Mouse (Mus musculus) midbrain, postnatal 0 days (tissue): ENCODE data around the gene Ube2l6. TPM values are rescaled to one million over a fixed set of nuclear protein-coding genes. Genes with fewer than 3 reads are reported as not detected.

Experiments
- ATAC-seq: fragments of 200-750 bp; cut with Nextera tagmentation; 2 replicates; pipeline ENCODE4 v1.8.0; 2017; ENCODE audit warnings: moderate number of reproducible peaks, mild to moderate bottlenecking, moderate TSS enrichment, moderate library complexity; ENCODE audit not compliant: low FRiP score
- DNase-seq: peaks from one replicate; pipeline ENCODE4 v3.0.0-alpha.2; 2015; ENCODE audit warnings: low spot score
- H3K27ac ChIP-seq: fragments of 300-500 bp; sonication (generic); 2 replicates; pipeline ENCODE4 v1.5.1; 2014; ENCODE audit warnings: low read depth, mild to moderate bottlenecking, low read length, mixed read lengths
- H3K27me3 ChIP-seq: fragments of 300-500 bp; sonication (generic); 2 replicates; pipeline ENCODE4 v1.6.1; 2014; ENCODE audit warnings: low read length, control low read depth, mixed read lengths; ENCODE audit not compliant: insufficient read depth
- H3K36me3 ChIP-seq: fragments of 300-500 bp; sonication (generic); 2 replicates; pipeline ENCODE4 v1.6.1; 2014; ENCODE audit warnings: low read length, control low read depth, mixed read lengths; ENCODE audit not compliant: insufficient read depth
- H3K4me1 ChIP-seq: fragments of 300-500 bp; sonication (generic); 2 replicates; pipeline ENCODE4 v1.6.1; 2014; ENCODE audit warnings: mild to moderate bottlenecking, control low read depth, antibody characterized with exemption, low read length, mixed read lengths; ENCODE audit not compliant: insufficient read depth
- H3K4me2 ChIP-seq: fragments of 300-500 bp; sonication (generic); 2 replicates; pipeline ENCODE4 v1.6.1; 2014; ENCODE audit warnings: low read depth, mild to moderate bottlenecking, low read length, mixed read lengths; ENCODE audit not compliant: poor library complexity, severe bottlenecking
- H3K4me3 ChIP-seq: fragments of 300-500 bp; sonication (generic); 2 replicates; pipeline ENCODE4 v1.5.1; 2014; ENCODE audit warnings: low read depth, mild to moderate bottlenecking, low read length, moderate library complexity
- H3K9ac ChIP-seq: fragments of 300-500 bp; sonication (generic); replicated peaks from 2 replicates; pipeline ENCODE4 v1.6.1; 2014; ENCODE audit warnings: mild to moderate bottlenecking, low read length, moderate library complexity, mixed read lengths; ENCODE audit not compliant: poor library complexity, severe bottlenecking
- H3K9me3 ChIP-seq: fragments of 300-500 bp; sonication (generic); 2 replicates; pipeline ENCODE4 v1.6.1; 2016; ENCODE audit warnings: low read length, control low read depth
- CTCF ChIP-seq: IDR thresholded peaks from 2 replicates; pipeline ENCODE4 v1.5.1; 2016; ENCODE audit warnings: antibody characterized with exemption, mild to moderate bottlenecking
- WGBS: fragments of 180-500 bp; shearing (Covaris S2); extraction: QIAGEN DNeasy Blood & Tissue Kit; methylation state at CpG from one replicate; pipeline ENCODE4 v1.1.7; 2014; 5-methylcytosine and 5-hydroxymethylcytosine counted together
- polyA plus RNA-seq: library from polyadenylated mRNA; unstranded; fragments of >200 nt; fragmentation: Nextera tagmentation; extraction: Ambion mirVana; gene quantifications from 2 replicates; pipeline ENCODE4 v1.2.1, GENCODE M21; 2015
- total RNA-seq: library from RNA; depleted of rRNA; stranded (reverse); fragments of >200 nt; gene quantifications from 2 replicates; pipeline ENCODE4 v1.2.3, GENCODE M21; 2014

Ube2l6 gene
- total and polyA plus RNA-seq, 2 experiments from 2014 or later, result 14.0 to 15.1 TPM

DNA sequence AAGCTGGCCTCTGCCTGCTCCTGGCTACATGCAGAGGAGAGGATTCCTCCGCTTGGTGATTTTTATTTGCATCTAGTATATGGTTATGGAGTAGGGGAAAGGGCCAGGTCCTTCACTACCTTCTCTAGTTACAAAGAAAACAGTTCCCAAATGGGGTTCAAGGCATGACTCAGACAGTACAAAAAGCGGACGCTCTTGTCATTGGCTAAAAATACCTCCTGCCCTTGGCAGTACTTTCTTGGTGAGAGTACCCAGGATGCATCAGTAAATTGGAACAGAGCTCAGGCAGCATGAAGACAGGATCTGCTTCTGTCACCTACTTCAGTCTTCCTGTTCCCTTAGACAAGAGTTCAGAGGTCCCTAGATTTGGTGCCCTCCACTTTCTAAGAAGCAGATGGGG, 21.2 kb downstream of the Ube2l6 start:
- ATAC-seq, result no peak
- peaks cover 5% of the 10 kb centered on the region; the same call in 1 of the 2 replicates for H3K27me3 ChIP-seq
- H3K9me3 ChIP-seq, result no peaks in the 10 kb centered on the region
- 82% methylated on average over 3 of the region's 3 CpGs for WGBS
- no peak overlapping the region for H3K4me2 ChIP-seq
- H3K9ac ChIP-seq, result no peak overlapping the region
- TF ChIP-seq CTCF, result no peak
- H3K27ac ChIP-seq, result no peak overlapping the region
- H3K4me3 ChIP-seq, result no peak overlapping the region
- no peaks in the 10 kb centered on the region for H3K4me1 ChIP-seq
- DNase-seq, result no peak
- H3K36me3 ChIP-seq, result no peaks in the 10 kb centered on the region

DNA sequence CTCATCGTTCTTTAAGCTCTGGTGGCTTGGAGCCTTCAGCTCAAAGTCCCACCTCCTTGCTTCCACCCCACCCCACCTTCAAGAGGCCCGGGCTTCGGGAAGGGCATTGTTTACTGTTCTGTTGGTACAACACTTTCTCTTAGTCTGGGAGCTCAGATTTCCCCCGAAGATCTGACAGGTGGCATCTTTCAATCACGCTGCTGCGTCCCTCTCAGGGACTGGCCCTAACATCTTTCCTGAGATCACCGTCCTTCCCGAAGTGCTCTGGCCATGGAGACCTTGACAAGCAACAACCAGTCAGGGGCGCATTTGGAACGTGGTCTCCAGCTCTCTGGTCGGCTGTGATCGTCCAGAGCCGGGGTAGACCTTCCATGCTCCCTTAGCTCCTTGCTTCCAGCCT, 23.9 kb downstream of the Ube2l6 start, which contains the start of gene Smtnl1:
Gene Smtnl1, minus strand, starts transcription at position 101 of the 400 bp plus-strand sequence.
- no peak for TF ChIP-seq CTCF
- DNase-seq, result no peak
- Histone ChIP-seq H3K27me3 (peaks cover 5% of the 10 kb centered on the region; the same call in 1 of the 2 replicates), H3K27ac (no peak within 1 kb of the TSS), H3K9ac (no peak within 1 kb of the TSS), H3K4me2 (no peak within 1 kb of the TSS), H3K36me3 (no peaks in the 10 kb centered on the region), H3K4me3 (no peak within 1 kb of the TSS), H3K9me3 (no peaks in the 10 kb centered on the region), H3K4me1 (no peaks in the 10 kb centered on the region)
- WGBS, result 71% methylated on average over 13 of the region's 13 CpGs
- ATAC-seq, result no peak

DNA sequence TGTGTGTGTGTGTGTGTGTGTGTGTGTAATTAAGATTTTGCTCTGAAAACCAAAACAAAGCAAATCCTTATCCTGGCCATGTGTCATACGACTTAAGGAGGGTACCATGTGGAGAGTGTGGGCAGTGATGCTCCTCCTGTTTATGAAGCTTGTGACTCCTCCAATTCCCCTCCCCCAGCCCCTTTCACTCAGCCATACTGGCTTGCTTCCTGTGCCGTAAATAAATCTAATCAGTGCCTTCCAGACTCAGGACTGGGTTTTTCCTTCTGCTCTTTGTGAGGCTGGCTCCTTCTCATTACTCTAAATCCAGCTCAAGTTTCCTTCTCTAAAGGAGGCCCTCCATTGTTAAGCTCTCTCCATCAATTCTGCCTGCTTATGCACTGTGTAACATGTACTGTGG, 24.6 kb downstream of the Ube2l6 start:
- H3K27ac ChIP-seq, result no peak overlapping the region
- H3K36me3 ChIP-seq, result no peaks in the 10 kb centered on the region
- H3K4me2 ChIP-seq, result no peak overlapping the region
- no peak for DNase-seq
- 54% methylated on average over 2 of the region's 2 CpGs for WGBS
- no peak overlapping the region for H3K4me3 ChIP-seq
- H3K9ac ChIP-seq, result no peak overlapping the region
- peaks cover 5% of the 10 kb centered on the region; the same call in 1 of the 2 replicates for H3K27me3 ChIP-seq
- no peak for ATAC-seq
- H3K9me3 ChIP-seq, result no peaks in the 10 kb centered on the region
- no peak for TF ChIP-seq CTCF
- peaks cover 3% of the 10 kb centered on the region; the same call in 1 of the 2 replicates for H3K4me1 ChIP-seq

GRCm38 (mm10) chr2:84826488-84827282, 28.1 kb downstream of the Ube2l6 start, which contains the start of gene Timm10:
TSS of gene Timm10 (plus strand) at chr2:84826997.
- TF ChIP-seq CTCF, result no peak
- WGBS, result under 1% methylated on average over 34 of the region's 34 CpGs
- peak; percentile 98 for DNase-seq
- ATAC-seq, result peak; percentile 92
- H3K4me3 ChIP-seq, result peak within 1 kb of the TSS; percentile 72
- H3K9me3 ChIP-seq, result no peaks in the 10 kb centered on the region
- H3K4me1 ChIP-seq, result peaks cover 3% of the 10 kb centered on the region; the same call in 1 of the 2 replicates
- H3K36me3 ChIP-seq, result peaks cover 7% of the 10 kb centered on the region; the same call in 1 of the 2 replicates
- peak within 1 kb of the TSS; percentile 68 for H3K9ac ChIP-seq
- peak within 1 kb of the TSS; percentile 70 for H3K27ac ChIP-seq
- no peaks in the 10 kb centered on the region for H3K27me3 ChIP-seq
- peak within 1 kb of the TSS; percentile 99 for H3K4me2 ChIP-seq

DNA sequence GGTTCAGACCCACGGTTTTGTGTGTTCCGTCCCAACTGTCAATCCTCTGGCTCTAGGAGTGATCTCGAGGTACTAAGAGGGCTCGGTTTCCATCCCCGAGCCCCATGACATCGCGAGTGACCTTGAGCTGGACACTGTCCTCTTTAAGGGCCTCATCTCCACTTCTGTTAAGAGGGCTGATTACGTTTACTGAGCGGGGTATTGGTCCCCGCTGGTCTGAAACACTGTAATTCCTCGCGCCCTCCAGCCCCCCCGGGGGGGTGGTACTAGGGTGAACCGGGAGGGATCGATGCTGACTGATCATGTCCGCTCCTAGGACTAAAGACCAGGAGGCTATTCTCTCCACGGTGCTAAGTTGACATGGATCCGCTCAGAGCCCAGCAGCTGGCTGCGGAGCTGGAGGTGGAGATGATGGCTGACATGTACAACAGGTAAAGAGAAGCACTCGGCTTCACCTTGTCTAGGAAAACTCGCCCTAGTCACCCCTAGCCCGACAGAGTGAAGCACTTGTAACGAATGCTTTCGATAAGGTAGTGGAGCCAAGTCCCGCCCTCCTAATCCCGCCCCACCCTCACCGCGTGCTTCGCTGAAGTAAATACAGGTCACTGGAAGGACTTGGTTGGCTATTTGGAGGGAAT, 28.8 kb downstream of the Ube2l6 start:
- no peaks in the 10 kb centered on the region for H3K9me3 ChIP-seq
- 0 out of 2 replicates have a peak overlapping the region, but pooled peaks have one; percentile 26 for H3K27ac ChIP-seq
- DNase-seq (no peak), ATAC-seq (peak; percentile 28)
- H3K36me3 ChIP-seq, result peaks cover 7% of the 10 kb centered on the region; the same call in 1 of the 2 replicates
- TF ChIP-seq CTCF, result no peak
- no peaks in the 10 kb centered on the region for H3K27me3 ChIP-seq
- H3K4me2 ChIP-seq, result peak overlapping the region; percentile 99
- under 1% methylated on average over 29 of the region's 29 CpGs for WGBS
- H3K4me3 ChIP-seq, result peak overlapping the region; percentile 72
- H3K9ac ChIP-seq, result peak overlapping the region; percentile 68
- peaks cover 3% of the 10 kb centered on the region; the same call in 1 of the 2 replicates for H3K4me1 ChIP-seq
